Comparison of ENCODE assay signal across 11 mouse cellular contexts in genomic region chr11:96304381-96305195, GRCm38 (mm10). TPM values are rescaled to one million over a fixed set of nuclear protein-coding genes. Genes with fewer than 3 reads are reported as not detected.
DNase-seq lines count a peak whose midpoint lies in the region; ATAC-seq and TF ChIP-seq lines count a peak whose summit lies in the region.
"Had no signal": no experiment of that assay in that cellular context is flagged by ENCODE, and none has a peak within 500 bp of the region (broad histone marks: within the 10 kb centered on the region; RNA-seq: fewer than 3 reads in every experiment).

No protein-coding gene starts in this region.

- H3K27ac ChIP-seq in heart, embryonic 10.5 days: peak overlapping the region; percentile 64
- H3K27ac ChIP-seq in embryonic fibroblast, embryonic 13.5 days (ENCODE audit: insufficient read depth, low read length): peak overlapping the region; percentile 23; the same call in 1 of the 2 replicates
- H3K27ac ChIP-seq in kidney, embryonic 15.5 days: peak overlapping the region; percentile 100
- peak overlapping the region; percentile 94 for H3K27ac ChIP-seq in lung, postnatal 0 days (ENCODE audit: low read length)
- H3K27ac ChIP-seq: forebrain, embryonic 15.5 days had no signal

- H3K9ac ChIP-seq in kidney, embryonic 15.5 days: peak overlapping the region; percentile 96
- peak overlapping the region; percentile 82 for H3K9ac ChIP-seq in lung, postnatal 0 days (replicated peaks; ENCODE audit: low read depth)
- H3K9ac ChIP-seq: forebrain, embryonic 15.5 days had no signal

- 2% methylated on average over 38 of the region's 38 CpGs for WGBS in heart, embryonic 10.5 days
- 12% methylated on average over 38 of the region's 38 CpGs for WGBS in kidney, embryonic 15.5 days
- 3% methylated on average over 35 of the region's 38 CpGs for WGBS in lung, postnatal 0 days

- no peak for TF ChIP-seq POLR2A in embryonic fibroblast, embryonic 13.5 days (IDR thresholded peaks at IDR 0.05; ENCODE audit: low read depth, low read length)

- TF ChIP-seq CTCF in embryonic fibroblast, embryonic 13.5 days (IDR thresholded peaks at IDR 0.05; ENCODE audit: borderline replicate concordance, insufficient read depth, low read length): no peak
- no peak for TF ChIP-seq CTCF in lung, postnatal 0 days (IDR thresholded peaks at IDR 0.05)

- no peak for TF ChIP-seq EP300 in lung, postnatal 0 days (IDR thresholded peaks at IDR 0.05)

- H3K4me2 ChIP-seq in kidney, embryonic 15.5 days: peak overlapping the region; percentile 90
- peak overlapping the region; percentile 73 for H3K4me2 ChIP-seq in lung, postnatal 0 days (replicated peaks; ENCODE audit: low read depth, low read length)
- H3K4me2 ChIP-seq: forebrain, embryonic 15.5 days had no signal

- H3K4me3 ChIP-seq in heart, embryonic 10.5 days: peak overlapping the region; percentile 46
- H3K4me3 ChIP-seq in embryonic fibroblast, embryonic 13.5 days (ENCODE audit: insufficient read depth, low read length): peak overlapping the region; percentile 31
- peak overlapping the region; percentile 80 for H3K4me3 ChIP-seq in kidney, embryonic 15.5 days (replicated peaks)
- H3K4me3 ChIP-seq in lung, postnatal 0 days (ENCODE audit: low read depth, low read length): peak overlapping the region; percentile 57
- H3K4me3 ChIP-seq: forebrain, embryonic 15.5 days had no signal

- H3K4me1 ChIP-seq in heart, embryonic 10.5 days: peaks cover 26% of the 10 kb centered on the region
- no peaks in the 10 kb centered on the region for H3K4me1 ChIP-seq in embryonic fibroblast, embryonic 13.5 days (ENCODE audit: control insufficient read depth, insufficient read depth, low read length)
- H3K4me1 ChIP-seq in kidney, embryonic 15.5 days: peaks cover 85% of the 10 kb centered on the region
- peaks cover 6% of the 10 kb centered on the region; the same call in 1 of the 2 replicates for H3K4me1 ChIP-seq in lung, postnatal 0 days (ENCODE audit: insufficient read depth, low read depth, low read length)

- no peak for DNase-seq in heart, embryonic 10.5 days (ENCODE audit: low spot score)
- no peak for DNase-seq in heart, postnatal 14 days
- DNase-seq in lung, postnatal 0 days (ENCODE audit: low spot score): peak; percentile 58
- DNase-seq in gastrocnemius, postnatal 36 days: no peak
- DNase-seq in adipocyte (ENCODE audit: low spot score): no peak
- DNase-seq: cerebellum, adult 9-10 months; retina, postnatal 1 day had no signal

- no peaks in the 10 kb centered on the region for H3K9me3 ChIP-seq in heart, embryonic 10.5 days
- no peaks in the 10 kb centered on the region for H3K9me3 ChIP-seq in kidney, embryonic 15.5 days (replicated peaks)
- H3K9me3 ChIP-seq in lung, postnatal 0 days (ENCODE audit: low read length): no peaks in the 10 kb centered on the region
- H3K9me3 ChIP-seq: forebrain, embryonic 15.5 days had no signal

- intact Hi-C loops in heart, postnatal 14 days (cut with DNase I): loop anchor here (5.0 kb wide), 3 partner anchors 248 to 558 kb away; no protein-coding TSS in a partner anchor
- intact Hi-C loops in gastrocnemius, postnatal 36 days (cut with DNase I): loop anchor here (5.0 kb wide), 2 partner anchors 108 to 233 kb away; no protein-coding TSS in a partner anchor

- ATAC-seq in kidney, embryonic 15.5 days (replicated peaks; ENCODE audit: low FRiP score): no peak
- peak; percentile 34 for ATAC-seq in lung, postnatal 0 days
- no peak for ATAC-seq in erythroblast, adult 5-6 weeks (replicated peaks; ENCODE audit: low FRiP score, poor library complexity, severe bottlenecking)
- ATAC-seq: forebrain, embryonic 15.5 days had no signal

- H3K27me3 ChIP-seq in heart, embryonic 10.5 days (ENCODE audit: insufficient read depth, poor library complexity, severe bottlenecking): peaks cover 100% of the 10 kb centered on the region
- H3K27me3 ChIP-seq in kidney, embryonic 15.5 days: no peaks in the 10 kb centered on the region
- H3K27me3 ChIP-seq in lung, postnatal 0 days (replicated peaks; ENCODE audit: insufficient read depth, low read length): peaks cover 29% of the 10 kb centered on the region

- H3K36me3 ChIP-seq in heart, embryonic 10.5 days: no peaks in the 10 kb centered on the region
- H3K36me3 ChIP-seq in kidney, embryonic 15.5 days: peaks cover 24% of the 10 kb centered on the region; the same call in 1 of the 2 replicates
- H3K36me3 ChIP-seq in lung, postnatal 0 days (ENCODE audit: insufficient read depth, low read length): no peaks in the 10 kb centered on the region
- H3K36me3 ChIP-seq: forebrain, embryonic 15.5 days had no signal

RNA-seq across cellular contexts. Expression of gene Hoxb5, which starts 1.5 kb away (rescaled TPM):
- 1.0 and 5.2 TPM in 2 replicates for polyA plus RNA-seq in heart, embryonic 10.5 days (2016; fragmentation: Nextera tagmentation; extraction: Ambion mirVana)
- total RNA-seq in heart, postnatal 14 days (2021): under 1 TPM; 0.19 to 0.22 TPM
- polyA plus RNA-seq in embryonic fibroblast, embryonic 13.5 days (2011; ENCODE audit: insufficient read length, low read depth, missing spikeins): 4.1 and 5.9 TPM in 2 replicates
- polyA plus RNA-seq in kidney, embryonic 15.5 days (2015; fragmentation: Nextera tagmentation; extraction: Ambion mirVana): 18.8 and 20.2 TPM in 2 replicates
- polyA plus RNA-seq in lung, postnatal 0 days (2015; fragmentation: Nextera tagmentation; extraction: Ambion mirVana): 16.8 and 17.3 TPM in 2 replicates
- total RNA-seq in erythroblast, adult 5-6 weeks (2015; ENCODE audit: low replicate concordance): not detected in 2 replicates
- not detected in 2 replicates for total RNA-seq in erythroblast, adult 5-6 weeks (2017; ENCODE audit: low replicate concordance)
- under 1 TPM; 0.52 to 0.61 TPM for total RNA-seq in gastrocnemius, postnatal 36 days (2021)
- polyA plus RNA-seq: forebrain, embryonic 15.5 days had no signal

RNA-seq across cellular contexts. Expression of gene Hoxb6, which starts 12.3 kb away (rescaled TPM):
- 0.42 and 2.2 TPM in 2 replicates for polyA plus RNA-seq in heart, embryonic 10.5 days (2016; fragmentation: Nextera tagmentation; extraction: Ambion mirVana)
- total RNA-seq in heart, postnatal 14 days (2021): not detected
- 9.6 and 14.1 TPM in 2 replicates for polyA plus RNA-seq in embryonic fibroblast, embryonic 13.5 days (2011; ENCODE audit: insufficient read length, low read depth, missing spikeins)
- 47.1 and 49.1 TPM in 2 replicates for polyA plus RNA-seq in kidney, embryonic 15.5 days (2015; fragmentation: Nextera tagmentation; extraction: Ambion mirVana)
- polyA plus RNA-seq in lung, postnatal 0 days (2015; fragmentation: Nextera tagmentation; extraction: Ambion mirVana): 7.3 and 7.4 TPM in 2 replicates
- total RNA-seq in erythroblast, adult 5-6 weeks (2015; ENCODE audit: low replicate concordance): not detected in 2 replicates
- total RNA-seq in erythroblast, adult 5-6 weeks (2017; ENCODE audit: low replicate concordance): not detected in 2 replicates
- under 1 TPM; 0.38 to 0.54 TPM for total RNA-seq in gastrocnemius, postnatal 36 days (2021)
- polyA plus RNA-seq: forebrain, embryonic 15.5 days had no signal

RNA-seq across cellular contexts. Expression of gene Hoxb4, which starts 13.5 kb away (rescaled TPM):
- polyA plus RNA-seq in heart, embryonic 10.5 days (2016; fragmentation: Nextera tagmentation; extraction: Ambion mirVana): 0.31 and 2.0 TPM in 2 replicates
- 1 to 10 TPM; 1.0 to 1.3 TPM for total RNA-seq in heart, postnatal 14 days (2021)
- 8.3 and 10.4 TPM in 2 replicates for polyA plus RNA-seq in embryonic fibroblast, embryonic 13.5 days (2011; ENCODE audit: insufficient read length, low read depth, missing spikeins)
- polyA plus RNA-seq in kidney, embryonic 15.5 days (2015; fragmentation: Nextera tagmentation; extraction: Ambion mirVana): 6.4 and 7.1 TPM in 2 replicates
- 2.6 and 3.0 TPM in 2 replicates for polyA plus RNA-seq in lung, postnatal 0 days (2015; fragmentation: Nextera tagmentation; extraction: Ambion mirVana)
- total RNA-seq in erythroblast, adult 5-6 weeks (2015; ENCODE audit: low replicate concordance): 0.63 TPM in 1 of 2 replicates, not detected in the other
- total RNA-seq in erythroblast, adult 5-6 weeks (2017; ENCODE audit: low replicate concordance): 0.56 and 0.77 TPM in 2 replicates
- total RNA-seq in gastrocnemius, postnatal 36 days (2021): under 1 TPM; 0.23 to 0.54 TPM
- polyA plus RNA-seq: forebrain, embryonic 15.5 days had no signal

RNA-seq across cellular contexts. Expression of gene Hoxb7, which starts 18.2 kb away (rescaled TPM):
- polyA plus RNA-seq in heart, embryonic 10.5 days (2016; fragmentation: Nextera tagmentation; extraction: Ambion mirVana): 0.11 and 1.3 TPM in 2 replicates
- total RNA-seq in heart, postnatal 14 days (2021): not detected
- polyA plus RNA-seq in embryonic fibroblast, embryonic 13.5 days (2011; ENCODE audit: insufficient read length, low read depth, missing spikeins): 13.1 and 22.5 TPM in 2 replicates
- polyA plus RNA-seq in kidney, embryonic 15.5 days (2015; fragmentation: Nextera tagmentation; extraction: Ambion mirVana): 58.5 and 62.7 TPM in 2 replicates
- 1.3 and 1.9 TPM in 2 replicates for polyA plus RNA-seq in lung, postnatal 0 days (2015; fragmentation: Nextera tagmentation; extraction: Ambion mirVana)
- total RNA-seq in erythroblast, adult 5-6 weeks (2015; ENCODE audit: low replicate concordance): not detected in 2 replicates
- total RNA-seq in erythroblast, adult 5-6 weeks (2017; ENCODE audit: low replicate concordance): not detected in 2 replicates
- under 1 TPM; 0.39 to 0.41 TPM for total RNA-seq in gastrocnemius, postnatal 36 days (2021)
- polyA plus RNA-seq: forebrain, embryonic 15.5 days had no signal

RNA-seq across cellular contexts. Expression of gene Hoxb3, which starts 18.5 kb away (rescaled TPM):
- 0.42 and 1.8 TPM in 2 replicates for polyA plus RNA-seq in heart, embryonic 10.5 days (2016; fragmentation: Nextera tagmentation; extraction: Ambion mirVana)
- total RNA-seq in heart, postnatal 14 days (2021): under 1 TPM; 0.76 to 0.79 TPM
- polyA plus RNA-seq in embryonic fibroblast, embryonic 13.5 days (2011; ENCODE audit: insufficient read length, low read depth, missing spikeins): 19.1 and 21.9 TPM in 2 replicates
- 4.4 and 4.5 TPM in 2 replicates for polyA plus RNA-seq in kidney, embryonic 15.5 days (2015; fragmentation: Nextera tagmentation; extraction: Ambion mirVana)
- polyA plus RNA-seq in lung, postnatal 0 days (2015; fragmentation: Nextera tagmentation; extraction: Ambion mirVana): 1.5 and 2.2 TPM in 2 replicates
- total RNA-seq in erythroblast, adult 5-6 weeks (2015; ENCODE audit: low replicate concordance): not detected in 2 replicates
- total RNA-seq in erythroblast, adult 5-6 weeks (2017; ENCODE audit: low replicate concordance): not detected in 2 replicates
- under 1 TPM; 0.38 to 0.54 TPM for total RNA-seq in gastrocnemius, postnatal 36 days (2021)
- polyA plus RNA-seq: forebrain, embryonic 15.5 days had no signal

Comparison
In these comparisons a context has a peak if more than half of its experiments do, and no peak if none do; other contexts are left out.
1. H3K27ac ChIP-seq: peak in every context shown above with its lines; median percentile 100 in kidney, embryonic 15.5 days; 94 in lung, postnatal 0 days; 64 in heart, embryonic 10.5 days; 23 in embryonic fibroblast, embryonic 13.5 days.